Mouse (Mus musculus) CD4-positive, CD25-positive, alpha-beta regulatory T cell, adult 4 months (primary cell): ENCODE data around the gene Bhlha15. TPM values are rescaled to one million over a fixed set of nuclear protein-coding genes. Genes with fewer than 3 reads are reported as not detected.
A peak's percentile ranks its signal among the peaks of the same experiment; 100 is the strongest.

ENCODE experiments used
- ATAC-seq: one replicate; pipeline ENCODE4 v1.8.0; 2017
- polyA plus RNA-seq, 2 experiments: library from polyadenylated mRNA; unstranded; fragments of 100-300 nt; shearing (Covaris generic); gene quantifications; one replicate each; pipeline ENCODE4 v1.2.1; 2017

Gene Bhlha15
- polyA plus RNA-seq, 2 experiments from 2014 or later = 0.39 TPM; not detected in 1

- ATAC-seq = no peak
Measured at GRCm38 (mm10) chr5:144191026-144191425, 940 bp downstream of the Bhlha15 start.

- no peak for ATAC-seq
Measured at GRCm38 (mm10) chr5:144192673-144193072, 2.6 kb downstream of the Bhlha15 start.

- no peak for ATAC-seq
Measured at GRCm38 (mm10) chr5:144194416-144194815, 4.3 kb downstream of the Bhlha15 start.

GRCm38 (mm10) chr5:144195567-144195966 lies 5.5 kb downstream of the Bhlha15 start:
- no peak for ATAC-seq

- no peak for ATAC-seq
Measured at GRCm38 (mm10) chr5:144200616-144201015, 10.5 kb downstream of the Bhlha15 start.

- ATAC-seq = no peak
Measured at GRCm38 (mm10) chr5:144202430-144202829, 12.3 kb downstream of the Bhlha15 start.

- no peak for ATAC-seq
Measured at GRCm38 (mm10) chr5:144203398-144203959, 13.4 kb downstream of the Bhlha15 start.

GRCm38 (mm10) chr5:144204303-144204702 lies 14.2 kb downstream of the Bhlha15 start:
- no peak for ATAC-seq

- no peak for ATAC-seq
Measured at GRCm38 (mm10) chr5:144204911-144205310, 14.8 kb downstream of the Bhlha15 start.

- no peak for ATAC-seq
Measured at GRCm38 (mm10) chr5:144206069-144206468, 16.0 kb downstream of the Bhlha15 start.

GRCm38 (mm10) chr5:144207478-144207877 lies 17.4 kb downstream of the Bhlha15 start:
- ATAC-seq = no peak

- peak; percentile 58 for ATAC-seq
Measured at GRCm38 (mm10) chr5:144214453-144214852, 24.4 kb downstream of the Bhlha15 start.

GRCm38 (mm10) chr5:144215992-144216391 lies 25.9 kb downstream of the Bhlha15 start:
- peak; percentile 36 for ATAC-seq

- no peak for ATAC-seq
Measured at GRCm38 (mm10) chr5:144218061-144218460, 28.0 kb downstream of the Bhlha15 start.

GRCm38 (mm10) chr5:144219306-144219705 lies 29.2 kb downstream of the Bhlha15 start:
- ATAC-seq = no peak

- no peak for ATAC-seq
Measured at GRCm38 (mm10) chr5:144219936-144220335, 29.9 kb downstream of the Bhlha15 start.

GRCm38 (mm10) chr5:144221305-144221704 lies 31.2 kb downstream of the Bhlha15 start:
- ATAC-seq = peak; percentile 72

- peak; percentile 27 for ATAC-seq
Measured at GRCm38 (mm10) chr5:144222811-144223502, 32.9 kb downstream of the Bhlha15 start.

GRCm38 (mm10) chr5:144223503-144223862 lies 33.4 kb downstream of the Bhlha15 start, which contains the start of gene Tecpr1:
Tecpr1 (minus strand) TSS chr5:144223615.
- peak; percentile 84 for ATAC-seq

- ATAC-seq = no peak
Measured at GRCm38 (mm10) chr5:144223899-144224816, 34.1 kb downstream of the Bhlha15 start.

- no peak for ATAC-seq
Measured at GRCm38 (mm10) chr5:144226220-144226619, 36.1 kb downstream of the Bhlha15 start.

GRCm38 (mm10) chr5:144230216-144230615 lies 40.1 kb downstream of the Bhlha15 start:
- no peak for ATAC-seq

GRCm38 (mm10) chr5:144231410-144231809 lies 41.3 kb downstream of the Bhlha15 start:
- peak; percentile 53 for ATAC-seq
